Mouse (Mus musculus): ENCODE results near the gene Svop. TPM values are rescaled to one million over a fixed set of nuclear protein-coding genes. Genes with fewer than 3 reads are reported as not detected.

The Svop gene
- total and polyA plus RNA-seq, 2 experiments from 2014 or later, result not detected

DNA sequence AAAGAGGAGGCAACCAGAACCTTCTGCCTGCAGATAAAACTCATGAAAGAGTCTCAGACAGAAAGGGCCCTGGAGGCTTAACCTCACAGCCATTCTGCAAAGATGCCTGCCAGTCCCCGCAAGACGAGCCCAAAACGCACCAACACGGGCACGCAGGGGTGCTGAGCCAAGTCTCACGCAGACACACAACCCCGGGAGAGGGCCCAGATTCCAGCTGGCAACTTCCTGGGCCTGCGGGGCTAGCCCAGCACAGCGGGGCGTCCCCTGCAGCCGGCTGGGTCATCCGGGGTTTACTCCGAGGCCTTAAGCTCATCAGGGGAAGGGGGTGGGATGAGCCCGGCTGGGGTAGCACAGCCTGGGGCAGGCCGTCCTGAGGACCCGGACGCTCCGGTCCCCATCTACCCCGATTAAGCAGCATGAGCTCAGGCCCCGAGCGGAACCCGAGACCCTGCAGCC, 98.3 kb downstream of the Svop start:
- peak overlapping the region; percentile 73 for H3K9ac ChIP-seq (replicated peaks; ENCODE audit: low read depth, low read length)
- WGBS, result 0% methylated on average over 22 of the region's 22 CpGs
- peak overlapping the region; percentile 81 for H3K4me3 ChIP-seq (ENCODE audit: low read depth, low read length)
- DNase-seq (ENCODE audit: low spot score) (peak; percentile 10), ATAC-seq (ENCODE audit: insufficient read depth, low read depth) (peak; percentile 63)
- peak overlapping the region; percentile 93 for H3K27ac ChIP-seq (ENCODE audit: low read depth)
- peaks cover 11% of the 10 kb centered on the region; the same call in 1 of the 2 replicates for H3K36me3 ChIP-seq (replicated peaks; ENCODE audit: control insufficient read depth, insufficient read depth, low read length)
- no peaks in the 10 kb centered on the region for H3K27me3 ChIP-seq (ENCODE audit: control insufficient read depth, insufficient read depth, low read length)
- H3K4me2 ChIP-seq (ENCODE audit: low read depth, low read length), result peak overlapping the region; percentile 94
- no peaks in the 10 kb centered on the region for H3K9me3 ChIP-seq (replicated peaks; ENCODE audit: control insufficient read depth, low read length)
- TF ChIP-seq CTCF (IDR thresholded peaks at IDR 0.05; ENCODE audit: low read depth) (no peak), EP300 (IDR thresholded peaks at IDR 0.05; ENCODE audit: low read depth) (no peak)
- peaks cover 16% of the 10 kb centered on the region for H3K4me1 ChIP-seq (ENCODE audit: control insufficient read depth, insufficient read depth)

DNA sequence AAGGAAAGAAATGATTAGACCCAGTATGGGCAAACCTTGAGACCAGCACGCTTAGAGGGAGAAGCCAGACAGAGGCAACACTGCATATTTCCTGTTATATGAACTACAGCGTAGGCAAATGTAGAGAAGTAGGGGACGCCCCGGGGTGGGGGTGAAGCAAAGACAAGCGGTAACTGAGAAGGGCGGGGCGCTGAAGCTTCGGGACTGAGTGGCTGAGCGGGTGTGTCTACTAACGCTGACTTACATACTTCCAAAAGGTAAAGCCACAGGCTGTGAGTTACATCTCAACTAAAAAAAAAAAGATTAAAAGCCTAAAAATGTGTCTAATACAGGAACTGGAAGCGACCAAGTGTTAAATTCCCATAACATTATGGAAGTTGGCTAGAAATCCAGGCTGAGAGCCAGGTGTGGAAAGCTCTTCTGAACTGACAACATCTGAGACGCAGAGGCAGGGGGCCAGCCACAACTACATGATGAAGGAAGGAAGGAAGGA, 99.0 kb downstream of the Svop start:
- peak overlapping the region; percentile 81 for H3K4me3 ChIP-seq (ENCODE audit: low read depth, low read length)
- H3K36me3 ChIP-seq (replicated peaks; ENCODE audit: control insufficient read depth, insufficient read depth, low read length), result peaks cover 11% of the 10 kb centered on the region; the same call in 1 of the 2 replicates
- peak overlapping the region; percentile 94 for H3K4me2 ChIP-seq (ENCODE audit: low read depth, low read length)
- H3K27me3 ChIP-seq (ENCODE audit: control insufficient read depth, insufficient read depth, low read length), result no peaks in the 10 kb centered on the region
- WGBS, result 17% methylated on average over 12 of the region's 12 CpGs
- ATAC-seq (ENCODE audit: insufficient read depth, low read depth) (no peak), DNase-seq (ENCODE audit: low spot score) (peak; percentile 31)
- peak overlapping the region; percentile 73 for H3K9ac ChIP-seq (replicated peaks; ENCODE audit: low read depth, low read length)
- H3K9me3 ChIP-seq (replicated peaks; ENCODE audit: control insufficient read depth, low read length), result no peaks in the 10 kb centered on the region
- peaks cover 16% of the 10 kb centered on the region for H3K4me1 ChIP-seq (ENCODE audit: control insufficient read depth, insufficient read depth)
- no peak for TF ChIP-seq EP300 (IDR thresholded peaks at IDR 0.05; ENCODE audit: low read depth)
- TF ChIP-seq CTCF (IDR thresholded peaks at IDR 0.05; ENCODE audit: low read depth), result no peak
- H3K27ac ChIP-seq (ENCODE audit: low read depth), result peak overlapping the region; percentile 93

DNA sequence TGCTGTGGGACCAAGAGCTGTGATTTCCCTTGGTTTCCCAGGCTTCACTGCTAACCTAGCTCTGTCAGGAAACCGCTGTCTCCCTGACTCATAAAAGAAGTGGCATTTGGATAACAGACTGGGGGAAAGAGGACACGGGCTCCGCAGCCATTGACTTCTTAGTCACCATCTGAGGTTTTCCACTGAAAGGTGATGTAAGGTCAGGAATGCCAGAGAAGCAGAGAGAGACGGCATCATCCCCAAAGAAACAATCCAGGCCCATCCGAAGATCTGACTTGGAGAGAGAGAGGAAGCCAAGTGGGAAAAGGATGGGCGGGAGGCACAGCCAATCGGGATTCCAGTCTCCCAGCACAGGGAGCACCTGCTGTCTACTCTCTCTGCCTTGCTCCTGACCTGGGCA, 100.2 kb downstream of the Svop start:
- WGBS, result 56% methylated on average over 7 of the region's 7 CpGs
- Histone ChIP-seq H3K36me3 (replicated peaks; ENCODE audit: control insufficient read depth, insufficient read depth, low read length) (peaks cover 11% of the 10 kb centered on the region; the same call in 1 of the 2 replicates), H3K4me3 (ENCODE audit: low read depth, low read length) (no peak overlapping the region), H3K27ac (ENCODE audit: low read depth) (no peak overlapping the region), H3K4me1 (ENCODE audit: control insufficient read depth, insufficient read depth) (peaks cover 23% of the 10 kb centered on the region), H3K27me3 (ENCODE audit: control insufficient read depth, insufficient read depth, low read length) (no peaks in the 10 kb centered on the region), H3K4me2 (ENCODE audit: low read depth, low read length) (no peak overlapping the region), H3K9ac (replicated peaks; ENCODE audit: low read depth, low read length) (no peak overlapping the region), H3K9me3 (replicated peaks; ENCODE audit: control insufficient read depth, low read length) (no peaks in the 10 kb centered on the region)
- TF ChIP-seq CTCF (IDR thresholded peaks at IDR 0.05; ENCODE audit: low read depth), result no peak
- TF ChIP-seq EP300 (IDR thresholded peaks at IDR 0.05; ENCODE audit: low read depth), result no peak
- DNase-seq (ENCODE audit: low spot score) (no peak), ATAC-seq (ENCODE audit: insufficient read depth, low read depth) (no peak)

DNA sequence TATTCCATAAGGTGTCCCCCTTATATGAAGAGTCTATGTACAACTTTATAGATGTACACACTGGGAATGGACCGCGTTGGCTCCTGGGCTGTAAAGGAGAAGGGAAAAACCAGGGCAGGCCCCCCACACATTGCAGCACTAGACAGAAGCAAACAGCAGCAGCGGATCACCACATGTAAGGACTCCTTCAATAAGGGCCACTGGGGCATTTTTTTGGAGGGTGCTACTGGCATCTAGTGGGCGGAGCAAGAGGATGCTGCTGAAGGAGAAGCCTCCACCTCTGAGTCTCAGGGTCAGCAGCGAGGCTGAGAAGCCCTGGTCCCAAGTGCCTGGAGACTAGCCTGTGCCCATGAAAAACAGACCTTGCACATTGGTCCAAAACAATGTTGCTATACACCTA, 100.8 kb downstream of the Svop start:
- Histone ChIP-seq H3K4me1 (ENCODE audit: control insufficient read depth, insufficient read depth) (peaks cover 29% of the 10 kb centered on the region), H3K4me2 (ENCODE audit: low read depth, low read length) (no peak overlapping the region)
- ATAC-seq (ENCODE audit: insufficient read depth, low read depth), result no peak

DNA sequence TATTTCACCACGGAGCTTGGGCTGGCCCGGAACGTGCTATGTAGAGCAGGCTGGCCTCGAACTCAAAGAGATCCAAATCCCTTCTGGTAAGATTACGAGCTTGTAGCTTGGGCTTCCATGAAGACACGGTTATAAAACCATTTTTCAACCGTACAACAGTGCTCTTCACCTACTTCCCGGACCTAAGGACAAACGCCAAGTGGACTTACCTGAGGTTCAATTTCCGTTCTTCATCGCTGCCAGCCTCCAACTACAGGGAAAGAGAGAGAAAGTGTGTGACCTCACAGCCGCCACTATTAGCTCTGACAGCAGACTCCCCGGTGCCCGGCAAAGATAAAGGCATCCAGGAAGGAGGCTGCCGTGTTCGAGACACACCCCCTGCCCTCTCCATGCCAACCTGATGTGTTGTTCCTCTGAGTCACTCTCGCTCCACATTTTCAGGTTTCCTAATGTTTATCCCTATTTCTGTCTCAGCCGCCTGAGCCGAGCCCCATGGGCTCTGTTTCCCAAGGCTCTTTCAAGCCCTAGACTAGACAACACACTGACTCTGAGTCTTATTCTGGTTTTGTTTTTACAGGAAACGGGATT, 101.8 kb downstream of the Svop start:
- ATAC-seq (ENCODE audit: insufficient read depth, low read depth), result no peak
- DNase-seq (ENCODE audit: low spot score), result peak; percentile 20
- TF ChIP-seq EP300 (IDR thresholded peaks at IDR 0.05; ENCODE audit: low read depth), result no peak
- no peak for TF ChIP-seq CTCF (IDR thresholded peaks at IDR 0.05; ENCODE audit: low read depth)
- peaks cover 34% of the 10 kb centered on the region for H3K4me1 ChIP-seq (ENCODE audit: control insufficient read depth, insufficient read depth)
- no peak overlapping the region for H3K9ac ChIP-seq (replicated peaks; ENCODE audit: low read depth, low read length)
- no peaks in the 10 kb centered on the region for H3K27me3 ChIP-seq (ENCODE audit: control insufficient read depth, insufficient read depth, low read length)
- H3K4me2 ChIP-seq (ENCODE audit: low read depth, low read length), result no peak overlapping the region
- H3K27ac ChIP-seq (ENCODE audit: low read depth), result no peak overlapping the region
- H3K4me3 ChIP-seq (ENCODE audit: low read depth, low read length), result no peak overlapping the region
- WGBS, result 62% methylated on average over 20 of the region's 20 CpGs
- no peaks in the 10 kb centered on the region for H3K9me3 ChIP-seq (replicated peaks; ENCODE audit: control insufficient read depth, low read length)
- H3K36me3 ChIP-seq (replicated peaks; ENCODE audit: control insufficient read depth, insufficient read depth, low read length), result peaks cover 11% of the 10 kb centered on the region; the same call in 1 of the 2 replicates

More for the DNA sequence above, 100.8 kb downstream of the Svop start:
- Histone ChIP-seq H3K36me3 (replicated peaks; ENCODE audit: control insufficient read depth, insufficient read depth, low read length) (peaks cover 11% of the 10 kb centered on the region; the same call in 1 of the 2 replicates), H3K4me3 (ENCODE audit: low read depth, low read length) (no peak overlapping the region), H3K9me3 (replicated peaks; ENCODE audit: control insufficient read depth, low read length) (no peaks in the 10 kb centered on the region), H3K27me3 (ENCODE audit: control insufficient read depth, insufficient read depth, low read length) (no peaks in the 10 kb centered on the region), H3K9ac (replicated peaks; ENCODE audit: low read depth, low read length) (no peak overlapping the region), H3K27ac (ENCODE audit: low read depth) (no peak overlapping the region)
- TF ChIP-seq CTCF (IDR thresholded peaks at IDR 0.05; ENCODE audit: low read depth), result no peak
- TF ChIP-seq EP300 (IDR thresholded peaks at IDR 0.05; ENCODE audit: low read depth), result no peak
- DNase-seq (ENCODE audit: low spot score), result no peak
- WGBS, result 89% methylated on average over 5 of the region's 5 CpGs
